Comparison of ENCODE assay signal across 9 mouse cellular contexts in the genomic region with DNA sequence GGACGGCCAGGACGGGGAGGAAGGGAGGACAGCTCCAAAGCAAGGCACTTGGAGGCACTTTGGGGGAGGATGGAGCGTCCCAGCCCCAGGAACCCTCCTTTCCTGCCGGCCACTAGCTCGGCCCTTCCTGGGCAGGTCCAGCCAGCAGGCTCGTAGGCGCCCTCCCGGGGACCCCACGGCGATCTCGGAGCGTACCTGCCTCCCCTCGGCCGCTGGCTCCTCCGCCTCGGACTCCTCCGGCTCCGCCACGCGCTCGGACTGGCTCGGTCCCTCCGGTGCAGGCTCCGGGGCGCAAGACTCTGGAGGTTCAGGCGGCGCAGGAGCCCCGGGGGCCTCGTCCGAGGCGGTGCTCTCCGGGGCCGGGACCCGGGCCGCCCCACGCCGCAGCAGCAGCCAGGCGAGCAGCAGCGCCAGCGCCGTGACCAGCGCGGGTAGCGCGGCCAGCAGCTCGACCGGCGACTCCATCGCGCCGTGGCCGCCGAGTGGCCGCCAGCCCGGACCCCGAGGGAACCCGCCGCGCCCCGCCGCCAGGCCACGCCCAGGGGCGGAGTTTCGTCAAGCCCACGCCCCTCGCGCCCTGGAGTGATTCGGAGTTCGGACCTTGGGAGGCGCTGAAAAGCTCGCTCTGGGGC. TPM values are rescaled to one million over a fixed set of nuclear protein-coding genes. Genes with fewer than 3 reads are reported as not detected.
DNase-seq lines count a peak whose midpoint lies in the region; ATAC-seq and TF ChIP-seq lines count a peak whose summit lies in the region.
"Had no signal": no experiment of that assay in that cellular context is flagged by ENCODE, and none has a peak within 500 bp of the region (broad histone marks: within the 10 kb centered on the region; RNA-seq: fewer than 3 reads in every experiment).

A gene (minus strand): TSS at position 513 of the 632 bp plus-strand sequence.

- no peaks in the 10 kb centered on the region for H3K27me3 ChIP-seq in cerebellum, adult 2 months (ENCODE audit: control insufficient read depth, insufficient read depth, low read length)
- H3K27me3 ChIP-seq in hindbrain, embryonic 12.5 days = no peaks in the 10 kb centered on the region
- peaks cover 52% of the 10 kb centered on the region for H3K27me3 ChIP-seq in megakaryocyte, embryonic 14.5 days (replicated peaks)

- H3K4me3 ChIP-seq in cerebellum, adult 2 months (replicated peaks; ENCODE audit: insufficient read depth, low read depth, low read length) = peak within 1 kb of the TSS; percentile 52
- H3K4me3 ChIP-seq in hindbrain, embryonic 12.5 days = peak within 1 kb of the TSS; percentile 81
- H3K4me3 ChIP-seq in megakaryocyte, embryonic 14.5 days (replicated peaks) = peak within 1 kb of the TSS; percentile 85

- TF ChIP-seq POLR2A in cerebellum, adult 2 months (IDR thresholded peaks at IDR 0.05; ENCODE audit: borderline replicate concordance, insufficient read depth, low read length) = 0 out of 2 replicates have a peak, but pooled peaks have one; percentile 21

- H3K9me3 ChIP-seq in hindbrain, embryonic 12.5 days (replicated peaks) = no peaks in the 10 kb centered on the region
- no peaks in the 10 kb centered on the region for H3K9me3 ChIP-seq in megakaryocyte, embryonic 14.5 days

- WGBS in cerebellum, adult 2 months = 2% methylated on average over 70 of the region's 71 CpGs
- under 1% methylated on average over 57 of the region's 71 CpGs for WGBS in hindbrain, embryonic 12.5 days

- no peaks in the 10 kb centered on the region for H3K36me3 ChIP-seq in hindbrain, embryonic 12.5 days
- peaks cover 8% of the 10 kb centered on the region for H3K36me3 ChIP-seq in megakaryocyte, embryonic 14.5 days (replicated peaks; ENCODE audit: low read length)

- intact Hi-C loops in left cerebral cortex, postnatal 10 days (cut with DNase I) = no loop called here

- H3K4me1 ChIP-seq in cerebellum, adult 2 months (ENCODE audit: control insufficient read depth, insufficient read depth, low read length) = peaks cover 5% of the 10 kb centered on the region; the same call in 1 of the 2 replicates
- H3K4me1 ChIP-seq in hindbrain, embryonic 12.5 days = peaks cover 40% of the 10 kb centered on the region
- H3K4me1 ChIP-seq in megakaryocyte, embryonic 14.5 days = peaks cover 32% of the 10 kb centered on the region

- peak within 1 kb of the TSS; percentile 89 for H3K4me2 ChIP-seq in hindbrain, embryonic 12.5 days (replicated peaks)

- peak; percentile 19 for DNase-seq in T-cell, adult 2 months (ENCODE audit: low spot score)
- DNase-seq in cerebellum, adult 2 months = peak; percentile 68 to 77
- DNase-seq in frontal cortex, postnatal 36 days (ENCODE audit: low spot score in 2 of 2) = peak; percentile 46
- DNase-seq in left cerebral cortex, postnatal 10 days (ENCODE audit: extremely low spot score in 1 of 2, low spot score in 2 of 2) = peak; percentile 52 to 87
- DNase-seq in skeletal muscle tissue, adult 2 months (ENCODE audit: low read depth, low spot score) = peak; percentile 58
- DNase-seq in c-Kit-positive CD71-positive TER-119-positive erythroid progenitor cells, embryonic 14.5 days (ENCODE audit: low spot score) = no peak

- peak within 1 kb of the TSS; percentile 23; the same call in 1 of the 2 replicates for H3K27ac ChIP-seq in cerebellum, adult 2 months (ENCODE audit: insufficient read depth, low read length)
- H3K27ac ChIP-seq in hindbrain, embryonic 12.5 days = peak within 1 kb of the TSS; percentile 89
- H3K27ac ChIP-seq: macrophage had no signal

- H3K9ac ChIP-seq in hindbrain, embryonic 12.5 days = peak within 1 kb of the TSS; percentile 95

- TF ChIP-seq CTCF in cerebellum, adult 2 months (IDR thresholded peaks at IDR 0.05; ENCODE audit: borderline replicate concordance, insufficient read depth, low read depth, low read length) = no peak

- ATAC-seq in hindbrain, embryonic 12.5 days (ENCODE audit: low FRiP score) = peak; percentile 50

RNA-seq across cellular contexts. Expression of the gene that starts here (rescaled TPM):
- 18.1 and 20.9 TPM in 2 replicates for polyA plus RNA-seq in cerebellum, adult 2 months (2012; rRNA removed)
- 95.0 and 105 TPM in 2 replicates for polyA plus RNA-seq in hindbrain, embryonic 12.5 days (2016; fragmentation: Nextera tagmentation; extraction: Ambion mirVana)
- total RNA-seq in left cerebral cortex, postnatal 10 days (2021) = 10 to 100 TPM; 13.2 to 15.0 TPM
- not detected in 2 replicates for polyA plus RNA-seq in megakaryocyte, embryonic 14.5 days (2012; ENCODE audit: insufficient read depth, low replicate concordance)
- polyA plus RNA-seq: macrophage had no signal

Comparison
In these comparisons a context has a peak if more than half of its experiments do, and no peak if none do; other contexts are left out.
1. RNA of the gene that starts here (polyA plus RNA-seq): 95.0 to 105 TPM in hindbrain, embryonic 12.5 days and 18.1 to 20.9 TPM in cerebellum, adult 2 months; not detected in megakaryocyte, embryonic 14.5 days; every median in the first group is over 10 times any median in the second.
2. Peak in every context shown above with its lines, with median percentiles within 50 percentile points of each other: H3K4me3 ChIP-seq.